Mouse (Mus musculus) liver, embryonic 16.5 days (tissue): ENCODE data around the gene Olfr814. TPM values are rescaled to one million over a fixed set of nuclear protein-coding genes. Genes with fewer than 3 reads are reported as not detected.

Experiments used
- polyA plus RNA-seq: library from polyadenylated mRNA; unstranded; fragments of >200 nt; fragmentation: Nextera tagmentation; extraction: Ambion mirVana; gene quantifications from 2 replicates; pipeline ENCODE4 v1.2.1, GENCODE M21; 2015

The Olfr814 gene
- polyA plus RNA-seq, 1 experiment from 2014 or later: not detected

Other genes starting within 250 kb of the Olfr814 start
- not detected in 2 replicates for gene Olfr799, start 242.4 kb downstream of the Olfr814 start, polyA plus RNA-seq
- not detected in 2 replicates for gene Olfr800, start 222.2 kb downstream of the Olfr814 start, polyA plus RNA-seq
- not detected in 2 replicates for gene Olfr801, start 206.0 kb downstream of the Olfr814 start, polyA plus RNA-seq
- not detected in 2 replicates for gene Olfr802, start 191.7 kb downstream of the Olfr814 start, polyA plus RNA-seq
- not detected in 2 replicates for gene Olfr803, start 185.6 kb downstream of the Olfr814 start, polyA plus RNA-seq
- gene Olfr804, start 176.6 kb downstream of the Olfr814 start, polyA plus RNA-seq: not detected in 2 replicates
- gene Olfr805, start 150.5 kb downstream of the Olfr814 start, polyA plus RNA-seq: not detected in 2 replicates
- not detected in 2 replicates for gene Olfr806, start 137.9 kb downstream of the Olfr814 start, polyA plus RNA-seq
- not detected in 2 replicates for gene Olfr807, start 122.1 kb downstream of the Olfr814 start, polyA plus RNA-seq
- gene Olfr808, start 114.4 kb downstream of the Olfr814 start, polyA plus RNA-seq: not detected in 2 replicates
- not detected in 2 replicates for gene Olfr809, start 105.2 kb downstream of the Olfr814 start, polyA plus RNA-seq
- gene Olfr810, start 84.9 kb downstream of the Olfr814 start, polyA plus RNA-seq: not detected in 2 replicates
- gene Olfr811, start 75.5 kb downstream of the Olfr814 start, polyA plus RNA-seq: not detected in 2 replicates
- gene Olfr812, start 33.8 kb downstream of the Olfr814 start, polyA plus RNA-seq: not detected in 2 replicates
- gene Olfr813, start 24.5 kb downstream of the Olfr814 start, polyA plus RNA-seq: not detected in 2 replicates
- gene Olfr815, start 26.0 kb upstream of the Olfr814 start, polyA plus RNA-seq: not detected in 2 replicates
- gene Olfr816, start 35.7 kb upstream of the Olfr814 start, polyA plus RNA-seq: not detected in 2 replicates
- not detected in 2 replicates for gene Olfr818, start 69.2 kb upstream of the Olfr814 start, polyA plus RNA-seq
- not detected in 2 replicates for gene Olfr819, start 87.4 kb upstream of the Olfr814 start, polyA plus RNA-seq
- gene Olfr247, start 96.3 kb upstream of the Olfr814 start, polyA plus RNA-seq: not detected in 2 replicates
- gene Gm10310, start 105.2 kb upstream of the Olfr814 start, polyA plus RNA-seq: not detected in 2 replicates
- not detected in 2 replicates for gene Olfr820, start 132.8 kb upstream of the Olfr814 start, polyA plus RNA-seq
- not detected in 2 replicates for gene Olfr821, start 150.5 kb upstream of the Olfr814 start, polyA plus RNA-seq
- not detected in 2 replicates for gene Olfr822, start 191.4 kb upstream of the Olfr814 start, polyA plus RNA-seq
- not detected in 2 replicates for gene Olfr823, start 235.5 kb upstream of the Olfr814 start, polyA plus RNA-seq